Mouse (Mus musculus): ENCODE data around the gene Lbp.

Lbp gene

GRCm38 (mm10) chr2:158316371-158316770 is 10.1 kb downstream of the Lbp start:
- peak; percentile 27 for DNase-seq

GRCm38 (mm10) chr2:158317026-158317425 is 10.7 kb downstream of the Lbp start:
- DNase-seq: peak; percentile 63

GRCm38 (mm10) chr2:158321596-158321995 is 15.3 kb downstream of the Lbp start:
- DNase-seq: no peak

GRCm38 (mm10) chr2:158322845-158323244 is 16.6 kb downstream of the Lbp start:
- DNase-seq: no peak

GRCm38 (mm10) chr2:158324531-158325190 is 18.4 kb downstream of the Lbp start:
- DNase-seq: no peak

- no peak for DNase-seq
Observed at GRCm38 (mm10) chr2:158325609-158326008, 19.3 kb downstream of the Lbp start.

GRCm38 (mm10) chr2:158334356-158334755 is 28.1 kb downstream of the Lbp start:
- no peak for DNase-seq

- DNase-seq: no peak
Observed at GRCm38 (mm10) chr2:158337698-158338097, 31.4 kb downstream of the Lbp start.

- peak; percentile 61 for DNase-seq
Observed at GRCm38 (mm10) chr2:158339948-158340564, 33.8 kb downstream of the Lbp start.

GRCm38 (mm10) chr2:158341324-158341723 is 35.0 kb downstream of the Lbp start:
- DNase-seq: no peak

- DNase-seq: no peak
Observed at GRCm38 (mm10) chr2:158343495-158343894, 37.2 kb downstream of the Lbp start.

- no peak for DNase-seq
Observed at GRCm38 (mm10) chr2:158346467-158346866, 40.2 kb downstream of the Lbp start.

GRCm38 (mm10) chr2:158347868-158348267 is 41.6 kb downstream of the Lbp start:
- DNase-seq: peak; percentile 60

- DNase-seq: no peak
Observed at GRCm38 (mm10) chr2:158352801-158353520, 46.7 kb downstream of the Lbp start.

- DNase-seq: no peak
Observed at GRCm38 (mm10) chr2:158354348-158355114, 48.2 kb downstream of the Lbp start.

GRCm38 (mm10) chr2:158355238-158355637 is 48.9 kb downstream of the Lbp start:
- no peak for DNase-seq

- DNase-seq: no peak
Observed at GRCm38 (mm10) chr2:158356121-158356520, 49.8 kb downstream of the Lbp start.

- no peak for DNase-seq
Observed at GRCm38 (mm10) chr2:158359757-158360620, 53.7 kb downstream of the Lbp start.

- peak; percentile 90 for DNase-seq
Observed at GRCm38 (mm10) chr2:158360873-158361677, 54.8 kb downstream of the Lbp start.

- DNase-seq: no peak
Observed at GRCm38 (mm10) chr2:158361678-158362320, 55.5 kb downstream of the Lbp start.

- no peak for DNase-seq
Observed at GRCm38 (mm10) chr2:158364175-158364574, 57.9 kb downstream of the Lbp start.
